Mouse (Mus musculus) embryonic facial prominence, embryonic 12.5 days (tissue): ENCODE results near the gene Olfr286. TPM values are rescaled to one million over a fixed set of nuclear protein-coding genes. Genes with fewer than 3 reads are reported as not detected.

Experiments used
- ATAC-seq: fragments of 200-750 bp; cut with Nextera tagmentation; 2 replicates; pipeline ENCODE4 v1.8.0; 2017; ENCODE audit not compliant: insufficient number of reproducible peaks, insufficient read depth, low FRiP score, low TSS enrichment
- H3K27ac ChIP-seq: fragments of 300-500 bp; sonication (generic); 2 replicates; pipeline ENCODE4 v1.5.1; 2016; ENCODE audit warnings: mild to moderate bottlenecking
- H3K27me3 ChIP-seq: fragments of 300-500 bp; sonication (generic); 2 replicates; pipeline ENCODE4 v1.6.1; 2016; ENCODE audit warnings: mild to moderate bottlenecking, moderate library complexity
- H3K36me3 ChIP-seq: fragments of 300-500 bp; sonication (generic); 2 replicates; pipeline ENCODE4 v1.6.1; 2016; ENCODE audit warnings: mild to moderate bottlenecking
- H3K4me1 ChIP-seq: fragments of 300-500 bp; sonication (generic); 2 replicates; pipeline ENCODE4 v1.6.1; 2016
- H3K4me2 ChIP-seq: fragments of 300-500 bp; sonication (generic); replicated peaks from 2 replicates; pipeline ENCODE4 v1.6.1; 2016; ENCODE audit warnings: mild to moderate bottlenecking, moderate library complexity
- H3K4me3 ChIP-seq: fragments of 300-500 bp; sonication (generic); 2 replicates; pipeline ENCODE4 v1.5.1; 2016; ENCODE audit warnings: mild to moderate bottlenecking
- H3K9ac ChIP-seq: fragments of 300-500 bp; sonication (generic); 2 replicates; pipeline ENCODE4 v1.6.1; 2016; ENCODE audit warnings: mild to moderate bottlenecking, moderate library complexity
- H3K9me3 ChIP-seq: fragments of 300-500 bp; sonication (generic); 2 replicates; pipeline ENCODE4 v1.6.1; 2016; ENCODE audit warnings: mild to moderate bottlenecking, moderate library complexity
- WGBS: fragments of 180-500 bp; shearing (Covaris S2); methylation state at CpG from one replicate; pipeline ENCODE4 v1.1.7; 2016; 5-methylcytosine and 5-hydroxymethylcytosine counted together
- polyA plus RNA-seq: library from polyadenylated mRNA; unstranded; fragments of >200 nt; fragmentation: Nextera tagmentation; extraction: Ambion mirVana; gene quantifications from 2 replicates; pipeline ENCODE4 v1.2.1, GENCODE M21; 2016

Gene Olfr286
- not detected in 2 replicates for polyA plus RNA-seq

DNA sequence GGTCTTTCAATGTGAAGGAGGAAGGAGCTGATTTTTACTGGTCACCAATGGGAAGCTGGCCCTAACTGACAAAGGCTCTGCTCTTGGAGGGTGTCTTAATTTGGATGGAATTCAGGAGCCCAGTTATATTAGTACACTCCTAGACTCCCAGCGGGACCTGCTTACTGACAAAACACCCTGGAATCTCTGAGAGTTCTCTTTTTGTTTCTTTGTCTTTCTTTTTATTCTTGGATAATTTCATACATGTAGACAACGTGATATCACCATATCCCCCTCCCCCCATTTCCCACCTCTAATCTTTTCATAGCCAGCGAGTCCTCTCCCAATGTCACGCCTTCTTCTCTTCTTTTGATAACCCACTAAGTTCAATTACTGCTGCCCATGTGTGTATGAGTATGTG is at the start of gene Olfr286:
Olfr286 (minus strand) TSS at position 101 of the 400 bp plus-strand sequence.
- ATAC-seq, result no peak
- no peaks in the 10 kb centered on the region for H3K9me3 ChIP-seq
- peaks cover 6% of the 10 kb centered on the region; the same call in 1 of the 2 replicates for H3K27me3 ChIP-seq
- WGBS, result 87% methylated on average over 4 of the region's 4 CpGs
- H3K4me3 ChIP-seq, result no peak within 1 kb of the TSS
- H3K9ac ChIP-seq, result no peak within 1 kb of the TSS
- no peaks in the 10 kb centered on the region for H3K36me3 ChIP-seq
- no peak within 1 kb of the TSS for H3K27ac ChIP-seq
- H3K4me2 ChIP-seq, result no peak within 1 kb of the TSS
- no peaks in the 10 kb centered on the region for H3K4me1 ChIP-seq

DNA sequence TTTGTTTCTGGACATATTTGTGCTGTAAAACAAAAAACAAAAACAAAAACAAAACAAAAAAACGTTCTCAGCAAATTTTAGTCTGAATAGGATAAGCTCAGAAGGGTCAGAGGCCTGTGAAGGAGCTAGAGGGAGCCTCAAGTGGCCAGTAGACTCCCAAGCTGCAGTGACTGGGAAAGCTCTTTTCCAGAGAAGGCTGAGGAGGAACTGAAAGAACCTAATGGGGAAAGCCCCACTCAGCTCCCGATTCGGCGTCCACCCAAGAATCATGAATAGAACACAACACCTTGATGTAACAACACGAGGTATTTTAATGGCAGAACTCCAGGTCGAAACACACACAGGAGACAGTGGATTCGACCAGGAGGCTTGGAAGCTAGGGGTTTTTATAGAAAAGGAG is 23.5 kb upstream of the Olfr286 start:
- no peak overlapping the region for H3K27ac ChIP-seq
- no peak for ATAC-seq
- H3K36me3 ChIP-seq, result no peaks in the 10 kb centered on the region
- no peak overlapping the region for H3K4me3 ChIP-seq
- no peaks in the 10 kb centered on the region for H3K9me3 ChIP-seq
- no peak overlapping the region for H3K4me2 ChIP-seq
- no peaks in the 10 kb centered on the region for H3K4me1 ChIP-seq
- no peaks in the 10 kb centered on the region for H3K27me3 ChIP-seq
- no peak overlapping the region for H3K9ac ChIP-seq
- WGBS, result 84% methylated on average over 7 of the region's 7 CpGs

DNA sequence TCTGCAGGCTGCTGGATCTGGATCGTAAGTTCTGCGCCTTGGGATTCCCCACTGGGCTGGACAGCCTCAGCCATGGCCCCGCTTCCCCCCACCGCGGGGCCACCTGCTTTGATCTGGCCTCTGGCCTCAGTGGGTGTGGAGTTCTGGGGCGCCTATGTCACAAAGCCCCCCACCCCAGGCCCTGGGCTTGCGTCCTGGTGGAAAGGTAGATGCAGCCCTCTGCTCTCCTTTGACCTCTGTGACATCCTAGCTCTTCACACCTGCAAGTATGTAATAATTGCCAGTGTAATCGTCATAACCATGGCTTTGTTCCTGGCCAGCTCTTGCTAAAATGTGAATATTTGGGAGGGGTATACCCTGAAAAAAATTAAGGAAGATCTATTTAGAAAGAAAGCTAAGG is 22.9 kb upstream of the Olfr286 start, which contains the start of gene H1fnt:
H1fnt (minus strand) TSS at position 101 of the 400 bp plus-strand sequence.
- WGBS, result 77% methylated on average over 8 of the region's 8 CpGs
- H3K9ac ChIP-seq, result no peak within 1 kb of the TSS
- no peaks in the 10 kb centered on the region for H3K9me3 ChIP-seq
- H3K36me3 ChIP-seq, result no peaks in the 10 kb centered on the region
- H3K27me3 ChIP-seq, result no peaks in the 10 kb centered on the region
- H3K4me3 ChIP-seq, result no peak within 1 kb of the TSS
- no peak within 1 kb of the TSS for H3K4me2 ChIP-seq
- no peak within 1 kb of the TSS for H3K27ac ChIP-seq
- no peaks in the 10 kb centered on the region for H3K4me1 ChIP-seq
- ATAC-seq, result no peak

GRCm38 (mm10) chr15:98256271-98256670 is 22.0 kb upstream of the Olfr286 start:
- H3K27me3 ChIP-seq, result no peaks in the 10 kb centered on the region
- no peak for ATAC-seq
- WGBS, result 95% methylated on average over 13 of the region's 13 CpGs

DNA sequence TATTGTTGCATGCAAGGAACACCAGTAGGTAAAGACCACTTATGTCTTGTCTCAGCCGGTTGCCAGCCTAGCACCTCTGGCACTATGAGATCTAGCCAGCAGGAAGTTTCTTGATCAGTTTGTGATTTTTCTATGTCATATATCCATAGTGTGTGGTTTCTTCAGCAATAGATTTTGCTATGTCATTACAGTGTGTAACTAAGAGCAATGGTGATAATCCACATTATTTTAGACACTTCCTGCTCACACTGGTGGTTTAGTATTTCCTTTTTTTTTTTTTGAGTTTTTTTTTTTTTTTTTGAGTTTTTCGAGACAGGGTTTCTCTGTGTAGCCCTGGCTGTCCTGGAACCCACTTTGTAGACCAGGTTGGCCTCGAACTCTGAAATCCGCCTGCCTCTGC is 1.2 kb upstream of the Olfr286 start:
- H3K9me3 ChIP-seq, result no peaks in the 10 kb centered on the region
- no peak overlapping the region for H3K27ac ChIP-seq
- no peak overlapping the region for H3K9ac ChIP-seq
- H3K27me3 ChIP-seq, result peaks cover 6% of the 10 kb centered on the region; the same call in 1 of the 2 replicates
- H3K36me3 ChIP-seq, result no peaks in the 10 kb centered on the region
- H3K4me2 ChIP-seq, result no peak overlapping the region
- WGBS, result 94% methylated on average over 4 of the region's 4 CpGs
- no peak for ATAC-seq
- H3K4me3 ChIP-seq, result no peak overlapping the region
- no peaks in the 10 kb centered on the region for H3K4me1 ChIP-seq

More at GRCm38 (mm10) chr15:98256271-98256670, 22.0 kb upstream of the Olfr286 start:
- Histone ChIP-seq H3K27ac (no peak overlapping the region), H3K36me3 (no peaks in the 10 kb centered on the region), H3K4me1 (no peaks in the 10 kb centered on the region), H3K9me3 (no peaks in the 10 kb centered on the region), H3K4me3 (no peak overlapping the region), H3K9ac (no peak overlapping the region), H3K4me2 (no peak overlapping the region)

- no peak overlapping the region for H3K27ac ChIP-seq
- H3K36me3 ChIP-seq, result no peaks in the 10 kb centered on the region
- no peaks in the 10 kb centered on the region for H3K27me3 ChIP-seq
- no peaks in the 10 kb centered on the region for H3K4me1 ChIP-seq
- no peaks in the 10 kb centered on the region for H3K9me3 ChIP-seq
- no peak overlapping the region for H3K9ac ChIP-seq
- no peak overlapping the region for H3K4me3 ChIP-seq
- H3K4me2 ChIP-seq, result no peak overlapping the region
- ATAC-seq, result no peak
- WGBS, result 69% methylated on average over 7 of the region's 7 CpGs
Observed at GRCm38 (mm10) chr15:98226096-98226495, 8.2 kb downstream of the Olfr286 start.

GRCm38 (mm10) chr15:98225610-98226009 is 8.6 kb downstream of the Olfr286 start:
- Histone ChIP-seq H3K27ac (no peak overlapping the region), H3K4me1 (no peaks in the 10 kb centered on the region), H3K4me3 (no peak overlapping the region), H3K27me3 (no peaks in the 10 kb centered on the region), H3K9ac (no peak overlapping the region), H3K9me3 (no peaks in the 10 kb centered on the region), H3K4me2 (no peak overlapping the region), H3K36me3 (no peaks in the 10 kb centered on the region)
- ATAC-seq, result no peak
- 41% methylated on average over 16 of the region's 16 CpGs for WGBS

DNA sequence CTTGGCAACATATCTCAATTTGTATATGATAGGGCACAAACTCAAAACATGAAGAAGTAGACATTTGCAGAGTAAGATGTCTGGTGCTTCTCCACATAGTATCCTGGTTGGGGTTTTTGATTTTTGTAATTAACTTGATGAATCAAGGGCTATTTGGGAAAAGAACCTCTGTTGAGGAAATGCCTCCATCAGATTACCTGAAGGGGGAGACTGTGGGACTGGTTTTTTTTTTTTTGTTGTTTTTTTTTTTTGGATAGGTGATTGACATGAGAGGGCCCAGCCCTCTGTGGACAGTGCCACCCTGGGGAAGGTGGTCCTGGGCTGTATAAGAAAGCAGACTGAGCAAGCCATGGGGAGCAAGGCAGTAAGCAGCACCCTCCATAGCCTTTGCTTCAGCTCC is 11.9 kb downstream of the Olfr286 start:
- H3K4me1 ChIP-seq, result no peaks in the 10 kb centered on the region
- no peak overlapping the region for H3K9ac ChIP-seq
- no peaks in the 10 kb centered on the region for H3K36me3 ChIP-seq
- H3K4me2 ChIP-seq, result no peak overlapping the region
- ATAC-seq, result no peak
- no peak overlapping the region for H3K27ac ChIP-seq
- H3K9me3 ChIP-seq, result no peaks in the 10 kb centered on the region
- no peaks in the 10 kb centered on the region for H3K27me3 ChIP-seq
- no peak overlapping the region for H3K4me3 ChIP-seq

- no peaks in the 10 kb centered on the region for H3K27me3 ChIP-seq
- H3K4me1 ChIP-seq, result no peaks in the 10 kb centered on the region
- no peak within 1 kb of the TSS for H3K4me2 ChIP-seq
- WGBS, result 68% methylated on average over 4 of the region's 4 CpGs
- H3K9me3 ChIP-seq, result no peaks in the 10 kb centered on the region
- no peak for ATAC-seq
- no peaks in the 10 kb centered on the region for H3K36me3 ChIP-seq
- H3K4me3 ChIP-seq, result no peak within 1 kb of the TSS
- H3K27ac ChIP-seq, result no peak within 1 kb of the TSS
- H3K9ac ChIP-seq, result no peak within 1 kb of the TSS
Observed at GRCm38 (mm10) chr15:98220877-98221276, 13.4 kb downstream of the Olfr286 start, which contains the start of the genes Gm44579 and Olfr287. TSS of gene Gm44579 (minus strand) at chr15:98220977. TSS of gene Olfr287 (minus strand) at chr15:98221056.

DNA sequence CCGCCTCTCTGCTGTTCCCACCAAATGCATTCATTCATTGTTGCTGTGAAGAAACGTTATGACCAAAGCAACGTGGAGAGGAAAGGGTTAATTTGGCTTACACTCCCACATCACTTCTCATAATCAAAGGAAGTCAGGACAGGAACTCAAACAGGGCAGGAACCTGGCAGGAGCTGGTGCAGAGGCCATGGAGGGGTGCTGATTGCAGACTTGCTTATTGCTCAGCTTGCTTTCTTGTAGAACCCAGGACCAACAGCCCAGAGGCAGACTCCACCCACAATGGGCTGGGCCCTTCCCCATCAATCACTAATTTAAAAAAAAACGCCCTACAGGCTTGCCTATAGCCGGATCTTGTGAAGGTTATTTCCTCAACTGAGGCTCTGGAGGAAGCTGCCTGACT is 20.1 kb downstream of the Olfr286 start:
- WGBS, result 67% methylated on average over 5 of the region's 5 CpGs
- H3K36me3 ChIP-seq, result no peaks in the 10 kb centered on the region
- H3K27me3 ChIP-seq, result no peaks in the 10 kb centered on the region
- no peak overlapping the region for H3K4me3 ChIP-seq
- no peaks in the 10 kb centered on the region for H3K4me1 ChIP-seq
- no peak overlapping the region for H3K9ac ChIP-seq
- no peaks in the 10 kb centered on the region for H3K9me3 ChIP-seq
- no peak for ATAC-seq
- H3K4me2 ChIP-seq, result no peak overlapping the region
- H3K27ac ChIP-seq, result no peak overlapping the region

- no peak for ATAC-seq
- H3K9me3 ChIP-seq, result no peaks in the 10 kb centered on the region
- no peak overlapping the region for H3K4me3 ChIP-seq
- no peak overlapping the region for H3K9ac ChIP-seq
- H3K36me3 ChIP-seq, result no peaks in the 10 kb centered on the region
- no peaks in the 10 kb centered on the region for H3K4me1 ChIP-seq
- no peak overlapping the region for H3K27ac ChIP-seq
- H3K4me2 ChIP-seq, result no peak overlapping the region
- WGBS, result 78% methylated on average over 5 of the region's 5 CpGs
- no peaks in the 10 kb centered on the region for H3K27me3 ChIP-seq
Observed at GRCm38 (mm10) chr15:98213336-98213870, 20.8 kb downstream of the Olfr286 start.

GRCm38 (mm10) chr15:98209676-98210075 is 24.6 kb downstream of the Olfr286 start:
- H3K9me3 ChIP-seq, result no peaks in the 10 kb centered on the region
- H3K9ac ChIP-seq, result no peak overlapping the region
- H3K4me1 ChIP-seq, result no peaks in the 10 kb centered on the region
- H3K27ac ChIP-seq, result no peak overlapping the region
- 80% methylated on average over 7 of the region's 7 CpGs for WGBS
- no peak overlapping the region for H3K4me2 ChIP-seq
- no peaks in the 10 kb centered on the region for H3K36me3 ChIP-seq
- no peak overlapping the region for H3K4me3 ChIP-seq
- H3K27me3 ChIP-seq, result no peaks in the 10 kb centered on the region
- no peak for ATAC-seq
